ENCODE assay signal across 14 mouse cellular contexts in the genomic region with DNA sequence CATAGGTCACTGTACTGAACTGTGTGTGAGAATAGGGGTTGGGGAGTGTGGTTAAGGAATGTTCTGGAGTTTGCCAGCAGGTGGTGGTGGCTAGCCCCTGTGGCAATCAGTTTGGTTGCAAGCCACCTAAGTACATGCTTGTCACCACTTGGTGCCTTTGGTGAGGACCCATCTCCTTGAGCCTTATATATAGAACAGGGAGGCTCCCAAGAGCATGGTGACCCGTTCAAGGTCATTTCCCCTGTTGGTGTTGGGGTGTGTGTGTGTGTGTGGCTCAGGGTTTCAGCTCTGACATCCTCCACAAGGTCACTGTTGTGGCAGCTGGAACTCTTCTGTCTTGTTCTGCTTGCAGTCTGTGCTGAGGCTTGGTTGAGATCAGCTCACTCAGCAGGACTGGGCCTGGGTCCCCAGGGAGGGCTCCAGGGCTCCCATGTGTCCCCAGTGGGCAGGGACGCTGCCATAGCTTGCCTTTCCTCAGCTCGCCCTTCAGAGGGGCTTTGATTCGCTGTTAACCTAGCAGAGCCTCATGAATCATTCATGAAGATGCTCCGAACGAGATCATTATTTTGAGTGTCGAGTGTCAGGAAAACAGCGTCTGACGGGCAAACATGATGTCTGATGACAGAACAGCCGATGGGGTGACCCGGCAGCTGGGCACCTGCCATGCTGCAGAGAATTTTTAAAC.
DNase-seq lines count a peak whose midpoint lies in the region; ATAC-seq and TF ChIP-seq lines count a peak whose summit lies in the region.
"Had no signal": no experiment of that assay in that cellular context is flagged by ENCODE, and none has a peak within 500 bp of the region (broad histone marks: within the 10 kb centered on the region; RNA-seq: fewer than 3 reads in every experiment).

No protein-coding gene starts in this region.

- no peak for ATAC-seq in heart, embryonic 13.5 days (ENCODE audit: extremely low read depth, insufficient number of reproducible peaks, low FRiP score, low TSS enrichment)
- ATAC-seq in heart, postnatal 0 days (ENCODE audit: insufficient read depth, low read depth), result peak; percentile 55

- no peak overlapping the region for H3K4me2 ChIP-seq in heart, embryonic 13.5 days
- no peak overlapping the region for H3K4me2 ChIP-seq in heart, postnatal 0 days (ENCODE audit: low read depth, low read length)
- H3K4me2 ChIP-seq: stomach, embryonic 15.5 days had no signal

- H3K36me3 ChIP-seq in heart, embryonic 13.5 days, result no peaks in the 10 kb centered on the region
- H3K36me3 ChIP-seq in heart, postnatal 0 days (replicated peaks; ENCODE audit: control insufficient read depth, insufficient read depth, low read length), result no peaks in the 10 kb centered on the region
- H3K36me3 ChIP-seq in midbrain, embryonic 10.5 days, result no peaks in the 10 kb centered on the region
- H3K36me3 ChIP-seq: stomach, embryonic 15.5 days had no signal

- no peak for DNase-seq in heart, adult 11 months
- DNase-seq in heart, postnatal 0 days (ENCODE audit: low spot score), result peak; percentile 34
- no peak for DNase-seq in midbrain, embryonic 10.5 days (ENCODE audit: low spot score)
- DNase-seq in retina, postnatal 1 day, result peak; percentile 59
- no peak for DNase-seq in layer of hippocampus, postnatal 25 days (ENCODE audit: extremely low spot score in 1 of 2, low spot score in 1 of 2)
- DNase-seq in T-cell, adult 2 months (ENCODE audit: low spot score), result no peak
- DNase-seq: adrenal gland, postnatal 14 days; kidney, adult 2 months; right cerebral cortex, postnatal 25 days; thymus, postnatal 4 days had no signal

- no peak overlapping the region for H3K4me3 ChIP-seq in heart, embryonic 13.5 days
- no peak overlapping the region for H3K4me3 ChIP-seq in heart, postnatal 0 days (ENCODE audit: low read depth, low read length)
- H3K4me3 ChIP-seq in midbrain, embryonic 10.5 days, result no peak overlapping the region; the same call in 1 of the 2 replicates
- H3K4me3 ChIP-seq: stomach, embryonic 15.5 days had no signal

- 38% methylated on average over 11 of the region's 11 CpGs for WGBS in heart, embryonic 13.5 days
- WGBS in heart, postnatal 0 days, result 37% methylated on average over 11 of the region's 11 CpGs
- 33% methylated on average over 11 of the region's 11 CpGs for WGBS in midbrain, embryonic 10.5 days

- 0 out of 2 replicates have a peak overlapping the region, but pooled peaks have one; percentile 25 for H3K9ac ChIP-seq in heart, embryonic 13.5 days
- H3K9ac ChIP-seq in heart, postnatal 0 days (replicated peaks; ENCODE audit: low read depth, low read length), result no peak overlapping the region
- H3K9ac ChIP-seq: liver, embryonic 14.5 days; stomach, embryonic 15.5 days had no signal

- H3K27ac ChIP-seq in heart, embryonic 13.5 days (replicated peaks), result peak overlapping the region; percentile 88
- H3K27ac ChIP-seq in heart, postnatal 0 days (ENCODE audit: low read depth), result peak overlapping the region; percentile 80
- peak overlapping the region; percentile 33; the same call in 1 of the 2 replicates for H3K27ac ChIP-seq in midbrain, embryonic 10.5 days (replicated peaks)
- H3K27ac ChIP-seq: liver, embryonic 14.5 days; macrophage; stomach, embryonic 15.5 days had no signal

- H3K9me3 ChIP-seq in heart, embryonic 13.5 days, result no peaks in the 10 kb centered on the region
- H3K9me3 ChIP-seq in heart, postnatal 0 days (replicated peaks; ENCODE audit: control insufficient read depth, low read length), result no peaks in the 10 kb centered on the region
- H3K9me3 ChIP-seq in midbrain, embryonic 10.5 days (replicated peaks), result no peaks in the 10 kb centered on the region
- H3K9me3 ChIP-seq: stomach, embryonic 15.5 days had no signal

- peaks cover 23% of the 10 kb centered on the region for H3K4me1 ChIP-seq in heart, embryonic 13.5 days
- peaks cover 14% of the 10 kb centered on the region for H3K4me1 ChIP-seq in heart, postnatal 0 days (ENCODE audit: control insufficient read depth, insufficient read depth)
- peaks cover 20% of the 10 kb centered on the region for H3K4me1 ChIP-seq in midbrain, embryonic 10.5 days

- no peaks in the 10 kb centered on the region for H3K27me3 ChIP-seq in heart, embryonic 13.5 days (replicated peaks)
- no peaks in the 10 kb centered on the region for H3K27me3 ChIP-seq in heart, postnatal 0 days (ENCODE audit: control insufficient read depth, insufficient read depth, low read length)
- H3K27me3 ChIP-seq in midbrain, embryonic 10.5 days (ENCODE audit: low read depth, poor library complexity, severe bottlenecking), result no peaks in the 10 kb centered on the region
- H3K27me3 ChIP-seq: stomach, embryonic 15.5 days had no signal

- no peak for TF ChIP-seq EP300 in heart, postnatal 0 days (IDR thresholded peaks at IDR 0.05; ENCODE audit: low read depth)

- 0 out of 2 replicates have a peak, but pooled peaks have one; percentile 5 for TF ChIP-seq CTCF in heart, postnatal 0 days (IDR thresholded peaks at IDR 0.05; ENCODE audit: low read depth)

Comparison
In these comparisons a context has a peak if more than half of its experiments do, and no peak if none do; other contexts are left out.
1. DNase-seq: peak in heart, postnatal 0 days (single experiment) and retina, postnatal 1 day (single experiment); none in heart, adult 11 months (single experiment), midbrain, embryonic 10.5 days (single experiment), layer of hippocampus, postnatal 25 days (0 of 2) and T-cell, adult 2 months (single experiment).
2. H3K27ac ChIP-seq: peak in every context shown above with its lines; median percentile 88 in heart, embryonic 13.5 days; 80 in heart, postnatal 0 days; 33 in midbrain, embryonic 10.5 days.